In genomic region chr10:72549564-72549963, GRCm38 (mm10) we compare ENCODE assay signal across 24 mouse cellular contexts.
DNase-seq lines count a peak whose midpoint lies in the region; ATAC-seq lines count a peak whose summit lies in the region.
"Had no signal": no experiment of that assay in that cellular context is flagged by ENCODE, and none has a peak within 500 bp of the region (broad histone marks: within the 10 kb centered on the region; RNA-seq: fewer than 3 reads in every experiment).

No protein-coding gene starts in this region.

- H3K4me3 ChIP-seq in hindbrain, embryonic 15.5 days, result no peak overlapping the region
- no peak overlapping the region for H3K4me3 ChIP-seq in hindbrain, embryonic 10.5 days
- no peak overlapping the region for H3K4me3 ChIP-seq in midbrain, embryonic 13.5 days (replicated peaks)
- H3K4me3 ChIP-seq in midbrain, embryonic 16.5 days (ENCODE audit: low read depth, low read length), result no peak overlapping the region
- H3K4me3 ChIP-seq: heart, embryonic 12.5 days; kidney, embryonic 15.5 days; liver, embryonic 15.5 days; neural tube, embryonic 12.5 days had no signal

- no peaks in the 10 kb centered on the region for H3K9me3 ChIP-seq in hindbrain, embryonic 15.5 days
- H3K9me3 ChIP-seq in hindbrain, embryonic 10.5 days, result no peaks in the 10 kb centered on the region
- H3K9me3 ChIP-seq in midbrain, embryonic 13.5 days, result no peaks in the 10 kb centered on the region
- no peaks in the 10 kb centered on the region for H3K9me3 ChIP-seq in midbrain, embryonic 16.5 days (replicated peaks; ENCODE audit: control insufficient read depth, low read length, poor library complexity, severe bottlenecking)
- H3K9me3 ChIP-seq: heart, embryonic 12.5 days; kidney, embryonic 15.5 days; liver, embryonic 15.5 days; neural tube, embryonic 12.5 days had no signal

- H3K27ac ChIP-seq in hindbrain, embryonic 15.5 days (replicated peaks), result no peak overlapping the region
- H3K27ac ChIP-seq in hindbrain, embryonic 10.5 days, result no peak overlapping the region
- no peak overlapping the region for H3K27ac ChIP-seq in midbrain, embryonic 13.5 days
- H3K27ac ChIP-seq in midbrain, embryonic 16.5 days (ENCODE audit: low read length), result no peak overlapping the region
- H3K27ac ChIP-seq: kidney, embryonic 15.5 days; liver, embryonic 15.5 days; macrophage; neural tube, embryonic 12.5 days had no signal

- H3K4me2 ChIP-seq in hindbrain, embryonic 15.5 days, result no peak overlapping the region
- no peak overlapping the region for H3K4me2 ChIP-seq in midbrain, embryonic 13.5 days (replicated peaks)
- no peak overlapping the region for H3K4me2 ChIP-seq in midbrain, embryonic 16.5 days (ENCODE audit: low read length)
- H3K4me2 ChIP-seq: heart, embryonic 12.5 days; kidney, embryonic 15.5 days; liver, embryonic 15.5 days; neural tube, embryonic 12.5 days had no signal

- 76% methylated on average over 1 of the region's 1 CpGs for WGBS in hindbrain, embryonic 15.5 days
- 91% methylated on average over 1 of the region's 1 CpGs for WGBS in hindbrain, embryonic 10.5 days
- WGBS in midbrain, embryonic 13.5 days, result 67% methylated on average over 1 of the region's 1 CpGs
- WGBS in midbrain, embryonic 16.5 days, result 67% methylated on average over 1 of the region's 1 CpGs

- ATAC-seq in hindbrain, embryonic 15.5 days (ENCODE audit: low FRiP score, low read depth), result 0 out of 2 replicates have a peak, but pooled peaks have one; percentile 34
- 0 out of 2 replicates have a peak, but pooled peaks have one; percentile 14 for ATAC-seq in midbrain, embryonic 13.5 days
- ATAC-seq in midbrain, embryonic 16.5 days, result no peak; the same call in 1 of the 2 replicates
- ATAC-seq: Patski had no signal

- no peak overlapping the region for H3K9ac ChIP-seq in hindbrain, embryonic 15.5 days
- no peak overlapping the region for H3K9ac ChIP-seq in midbrain, embryonic 13.5 days (replicated peaks)
- no peak overlapping the region for H3K9ac ChIP-seq in midbrain, embryonic 16.5 days (ENCODE audit: low read depth, low read length)
- H3K9ac ChIP-seq: heart, embryonic 12.5 days; kidney, embryonic 15.5 days; liver, embryonic 15.5 days; neural tube, embryonic 12.5 days had no signal

- no peaks in the 10 kb centered on the region for H3K27me3 ChIP-seq in hindbrain, embryonic 15.5 days
- no peaks in the 10 kb centered on the region for H3K27me3 ChIP-seq in hindbrain, embryonic 10.5 days (ENCODE audit: insufficient read depth, poor library complexity, severe bottlenecking)
- no peaks in the 10 kb centered on the region for H3K27me3 ChIP-seq in midbrain, embryonic 13.5 days
- H3K27me3 ChIP-seq in midbrain, embryonic 16.5 days (ENCODE audit: control insufficient read depth, insufficient read depth, low read depth, low read length), result no peaks in the 10 kb centered on the region
- H3K27me3 ChIP-seq: heart, embryonic 12.5 days; kidney, embryonic 15.5 days; liver, embryonic 15.5 days; neural tube, embryonic 12.5 days; Patski had no signal

- no peaks in the 10 kb centered on the region for H3K4me1 ChIP-seq in hindbrain, embryonic 15.5 days (replicated peaks)
- H3K4me1 ChIP-seq in hindbrain, embryonic 10.5 days (replicated peaks), result no peaks in the 10 kb centered on the region
- no peaks in the 10 kb centered on the region for H3K4me1 ChIP-seq in midbrain, embryonic 13.5 days (replicated peaks)
- no peaks in the 10 kb centered on the region for H3K4me1 ChIP-seq in midbrain, embryonic 16.5 days (ENCODE audit: control insufficient read depth, insufficient read depth, low read length)
- H3K4me1 ChIP-seq: heart, embryonic 12.5 days; kidney, embryonic 15.5 days; liver, embryonic 15.5 days; neural tube, embryonic 12.5 days had no signal

- H3K36me3 ChIP-seq in hindbrain, embryonic 15.5 days, result no peaks in the 10 kb centered on the region
- H3K36me3 ChIP-seq in hindbrain, embryonic 10.5 days, result no peaks in the 10 kb centered on the region
- H3K36me3 ChIP-seq in midbrain, embryonic 13.5 days, result no peaks in the 10 kb centered on the region
- no peaks in the 10 kb centered on the region for H3K36me3 ChIP-seq in midbrain, embryonic 16.5 days (ENCODE audit: control insufficient read depth, insufficient read depth, low read length)
- H3K36me3 ChIP-seq: heart, embryonic 12.5 days; kidney, embryonic 15.5 days; liver, embryonic 15.5 days; neural tube, embryonic 12.5 days had no signal

- DNase-seq in cerebellum, postnatal 36 days, result peak; percentile 4 to 6
- DNase-seq in cerebellum, adult 11-12 months, result no peak
- DNase-seq in hindbrain, embryonic 10.5 days (ENCODE audit: low spot score), result no peak
- DNase-seq in NIH3T3 (ENCODE audit: low read depth), result peak; percentile 11
- DNase-seq in urinary bladder, postnatal 14 days (ENCODE audit: low spot score), result no peak
- DNase-seq: adrenal gland, postnatal 36 days; cerebellum, adult 2 months; gastrocnemius, postnatal 25 days; heart, adult 18-20 months; heart, postnatal 14 days; kidney, adult 11 months; kidney, postnatal 36 days; liver; right cerebral cortex, adult 18-20 months; spleen, adult 18-20 months had no signal

Comparison
In these comparisons a context has a peak if more than half of its experiments do, and no peak if none do; other contexts are left out.
1. DNase-seq: peak in cerebellum, postnatal 36 days (2 of 2) and NIH3T3 (single experiment); none in cerebellum, adult 11-12 months (single experiment), hindbrain, embryonic 10.5 days (single experiment) and urinary bladder, postnatal 14 days (single experiment).